Mouse (Mus musculus): ENCODE results near the gene A930009A15Rik. TPM values are rescaled to one million over a fixed set of nuclear protein-coding genes. Genes with fewer than 3 reads are reported as not detected.

Gene A930009A15Rik
- 1 to 10 TPM in 1 of 4 experiments, under 1 TPM in 2, not detected in 1; 0.38 to 1.3 (median 0.45) TPM for total RNA-seq (2022)

DNA sequence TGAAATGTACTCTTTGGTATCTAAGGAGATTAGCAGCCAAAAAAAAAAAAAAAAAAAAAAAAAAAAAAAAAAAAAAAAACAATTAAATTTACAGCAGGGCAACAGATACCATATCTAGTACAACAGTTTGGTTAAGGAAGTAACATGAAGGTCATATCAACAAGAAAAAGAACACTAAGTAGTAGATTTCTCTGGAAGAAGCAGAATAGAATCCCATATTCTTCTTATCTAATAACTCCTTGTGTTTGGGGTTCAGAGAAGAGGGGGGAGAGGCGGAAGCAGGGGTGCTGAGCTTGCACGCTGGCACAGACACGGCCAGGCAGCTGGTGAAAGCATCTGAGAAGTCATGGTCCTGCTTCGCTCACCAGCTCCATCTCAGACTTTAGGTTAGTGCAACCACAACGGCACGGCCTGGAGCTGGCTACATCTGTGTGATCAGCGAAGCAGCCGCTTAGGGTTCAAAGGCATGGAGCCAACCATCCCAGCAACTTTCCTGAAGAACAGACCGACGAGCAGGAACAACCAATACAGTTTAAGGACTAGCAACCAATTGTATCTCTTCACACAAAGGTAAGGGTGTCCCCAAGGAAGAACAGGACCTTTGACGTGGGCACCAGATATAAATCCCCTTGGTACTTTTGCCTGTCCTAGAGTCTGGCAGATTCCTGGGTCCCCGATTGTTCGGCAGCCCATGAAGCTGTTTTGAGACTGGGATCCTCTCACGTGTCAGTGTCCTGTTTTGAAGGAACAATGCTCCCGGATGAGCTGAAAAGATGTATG, at the start of gene A930009A15Rik:
Gene A930009A15Rik (plus strand): TSS at position 275 of the 780 bp plus-strand sequence.
- DNase-seq (ENCODE audit: low spot score in 2 of 2) = no peak

DNA sequence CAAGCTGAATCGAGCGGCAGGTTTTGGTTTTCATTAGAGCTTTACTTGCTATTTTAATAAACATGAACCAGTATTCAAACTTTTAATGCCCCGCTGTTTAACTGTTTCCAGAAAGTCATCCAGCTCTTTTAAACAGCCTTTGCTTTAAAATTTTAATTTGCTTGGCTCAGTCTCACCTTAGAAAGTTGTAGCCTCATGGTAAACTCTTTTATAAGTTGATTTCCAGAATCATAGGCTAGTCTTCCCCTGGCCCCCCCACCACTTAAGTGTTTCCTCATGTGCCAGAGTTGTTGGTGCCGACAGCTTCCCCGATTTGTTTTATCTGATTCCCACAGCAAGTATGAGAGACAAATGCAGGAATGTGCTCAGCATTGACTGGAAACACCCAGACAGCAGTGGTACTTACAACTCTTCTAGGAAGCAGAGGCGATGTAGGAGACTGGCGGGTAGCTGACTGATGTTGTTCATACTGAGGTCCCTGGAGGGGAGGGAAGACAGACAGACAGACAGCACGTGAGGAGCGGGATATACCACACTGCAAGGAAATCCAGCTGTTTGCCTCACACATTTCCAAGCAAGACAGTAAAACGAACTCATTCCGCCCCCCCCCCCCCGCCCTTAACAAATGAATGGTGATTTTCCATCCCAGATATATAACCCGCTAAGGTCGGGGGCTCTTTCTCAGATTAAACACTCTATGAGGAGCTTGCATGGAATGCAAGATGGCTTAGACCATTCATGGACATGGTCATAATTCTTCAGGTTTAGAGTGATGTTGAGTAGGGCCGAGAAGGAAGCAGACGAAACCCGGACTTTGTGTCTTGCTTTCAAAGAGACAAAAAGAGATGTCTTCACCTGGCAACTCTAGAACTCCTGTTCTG, 49.3 kb upstream of the A930009A15Rik start:
- no peak for DNase-seq (ENCODE audit: low spot score in 2 of 2)

DNA sequence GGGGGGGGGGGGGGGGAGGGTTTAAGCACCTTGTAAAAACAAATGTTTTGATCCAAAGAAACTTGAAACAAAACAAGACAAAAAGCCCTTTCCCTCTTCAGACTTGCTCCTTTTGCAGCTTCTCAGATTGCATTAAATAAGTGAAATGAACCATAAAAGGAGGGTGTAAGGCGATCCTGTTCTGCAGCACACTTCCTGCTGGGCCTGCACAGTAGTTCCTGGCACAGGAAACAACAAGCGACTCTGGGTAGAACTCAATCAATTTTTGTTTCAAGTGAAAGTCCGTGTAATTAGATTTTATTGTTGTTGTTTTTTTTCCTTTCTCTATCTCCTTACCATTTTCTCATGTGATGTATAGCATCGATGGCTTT, 48.7 kb upstream of the A930009A15Rik start:
- DNase-seq (ENCODE audit: low spot score in 2 of 2) = no peak

DNA sequence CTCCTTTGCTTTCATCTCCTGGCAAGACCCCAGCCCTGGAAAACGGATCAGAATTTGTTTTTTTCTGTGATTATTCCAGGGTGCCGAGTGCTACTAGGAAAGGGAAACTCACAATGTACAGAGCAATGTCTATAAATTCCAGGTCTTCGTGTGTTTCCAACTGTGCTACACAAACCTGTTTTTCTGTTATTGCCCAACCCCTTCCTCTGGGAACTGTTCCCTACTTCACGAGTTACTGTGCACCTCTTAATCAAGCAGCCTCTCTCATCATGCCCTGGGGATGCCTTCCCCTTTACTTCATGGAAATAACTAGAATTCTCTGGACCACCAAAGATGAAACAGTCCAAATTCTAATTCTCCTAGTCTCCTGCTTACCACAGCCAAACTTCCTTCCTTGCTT, 40.9 kb upstream of the A930009A15Rik start:
- no peak for DNase-seq (ENCODE audit: low spot score in 2 of 2)

- DNase-seq (ENCODE audit: low spot score in 2 of 2) = no peak
Measured at GRCm38 (mm10) chr10:115529768-115530167, 40.0 kb upstream of the A930009A15Rik start.

- DNase-seq (ENCODE audit: low spot score in 2 of 2) = no peak
Measured at GRCm38 (mm10) chr10:115530746-115531145, 39.0 kb upstream of the A930009A15Rik start.

DNA sequence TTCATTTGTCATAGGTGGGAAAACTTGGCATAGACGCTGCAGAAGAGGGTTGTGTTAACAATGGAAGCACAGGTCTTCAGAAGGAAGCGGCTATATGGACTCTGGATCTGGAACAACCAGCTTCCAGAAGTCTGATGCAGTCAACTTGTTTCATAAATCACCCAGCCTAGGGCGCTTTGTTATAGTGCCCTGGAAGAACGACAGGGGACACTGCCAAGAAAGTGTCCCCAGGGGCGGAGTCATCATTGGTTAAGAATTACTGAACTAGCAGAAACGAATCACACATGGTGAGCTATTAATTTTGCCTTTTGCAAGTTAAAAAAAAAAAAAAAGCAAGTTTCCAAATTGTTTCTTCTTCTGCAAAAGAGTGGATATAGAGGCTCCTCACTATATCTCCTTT, 26.9 kb upstream of the A930009A15Rik start:
- DNase-seq (ENCODE audit: low spot score in 2 of 2) = no peak

- no peak for DNase-seq (ENCODE audit: low spot score in 2 of 2)
Measured at GRCm38 (mm10) chr10:115550253-115550652, 19.5 kb upstream of the A930009A15Rik start.

- DNase-seq (ENCODE audit: low spot score in 2 of 2) = no peak
Measured at GRCm38 (mm10) chr10:115551069-115551468, 18.7 kb upstream of the A930009A15Rik start.

DNA sequence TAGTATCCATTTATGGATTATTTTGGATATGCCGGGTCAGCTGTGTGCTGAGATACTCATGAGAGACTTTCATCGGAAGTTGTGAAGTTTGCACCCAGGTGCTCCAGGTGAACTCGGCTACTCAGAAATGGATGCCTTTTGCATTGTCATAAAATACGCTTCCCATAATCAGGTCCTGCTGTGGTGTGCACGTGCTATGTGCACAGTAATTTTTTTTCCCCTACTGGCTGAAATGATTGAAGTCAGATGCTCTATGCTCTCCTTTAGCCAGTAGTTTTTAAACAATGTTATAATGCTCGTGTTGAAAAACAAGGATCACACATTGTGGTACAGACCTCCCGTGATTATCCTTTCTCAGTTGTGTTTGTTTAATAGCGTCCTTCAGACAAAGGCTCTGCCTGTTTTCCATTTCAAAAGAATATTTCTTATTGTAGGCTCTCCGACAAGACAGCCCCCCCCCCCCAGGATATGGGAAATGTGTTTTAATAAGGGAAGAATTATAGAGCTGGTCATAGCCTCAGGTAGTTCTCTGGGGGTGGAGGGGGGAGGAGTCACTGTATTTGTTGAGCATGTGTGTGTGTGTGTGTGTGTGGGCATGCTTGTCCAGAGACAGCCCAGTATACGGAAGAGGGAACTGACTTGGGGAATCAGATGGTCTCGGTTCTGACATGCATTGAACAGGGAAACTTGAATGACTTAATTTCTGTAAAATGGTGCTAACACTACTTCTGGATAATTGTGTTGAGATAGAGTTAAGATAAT, 16.3 kb upstream of the A930009A15Rik start:
- DNase-seq (ENCODE audit: low spot score in 2 of 2) = no peak

- DNase-seq (ENCODE audit: low spot score in 2 of 2) = no peak
Measured at GRCm38 (mm10) chr10:115555191-115555765, 14.5 kb upstream of the A930009A15Rik start.

DNA sequence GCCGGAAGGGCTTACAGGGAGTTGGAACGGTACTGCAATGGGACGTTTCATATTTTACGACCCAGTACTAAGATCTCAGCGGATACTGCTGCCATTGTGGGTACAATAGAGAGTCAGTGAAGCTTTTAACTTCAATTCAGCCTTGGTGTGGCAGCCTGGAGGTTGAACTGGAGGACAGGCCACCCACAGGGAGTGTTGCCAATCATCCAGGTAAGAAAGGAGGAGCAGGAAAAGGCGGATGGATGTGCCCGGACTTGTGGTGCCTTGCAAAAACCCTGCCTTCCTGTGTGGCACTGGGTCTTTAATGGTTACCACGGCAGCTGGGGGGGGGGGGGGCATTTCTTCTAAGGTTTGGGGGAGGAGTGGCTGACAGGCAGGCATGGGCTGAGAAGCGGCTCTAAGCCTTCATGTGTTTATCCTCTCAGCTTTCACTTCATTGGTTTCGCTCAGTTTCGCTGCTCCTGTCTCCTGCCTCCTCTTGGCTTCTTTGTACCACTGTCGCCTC, 13.0 kb upstream of the A930009A15Rik start:
- no peak for DNase-seq (ENCODE audit: low spot score in 2 of 2)

GRCm38 (mm10) chr10:115561136-115561880, 8.5 kb upstream of the A930009A15Rik start:
- DNase-seq (ENCODE audit: low spot score in 2 of 2) = no peak

GRCm38 (mm10) chr10:115562911-115563686, 6.7 kb upstream of the A930009A15Rik start:
- no peak for DNase-seq (ENCODE audit: low spot score in 2 of 2)

DNA sequence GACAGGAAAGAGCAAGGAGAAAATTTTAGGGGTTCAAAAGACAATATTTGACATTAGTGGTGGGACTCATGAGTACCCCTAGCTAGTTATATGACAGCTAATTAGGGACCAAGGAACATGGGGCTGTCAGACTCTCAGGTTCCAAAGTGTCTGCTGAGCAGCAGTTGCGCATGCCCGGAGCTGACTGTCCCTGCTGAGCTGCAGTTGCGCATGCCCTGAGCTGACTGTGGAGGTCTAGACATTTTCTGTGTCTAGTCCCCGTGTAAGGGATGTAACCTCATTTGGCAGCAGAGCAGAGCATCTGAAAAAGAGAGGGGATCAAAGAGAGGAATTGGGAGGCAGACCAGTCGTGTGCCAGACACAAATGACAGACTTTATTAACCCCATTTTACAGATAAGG, 5.8 kb upstream of the A930009A15Rik start:
- no peak for DNase-seq (ENCODE audit: low spot score in 2 of 2)

DNA sequence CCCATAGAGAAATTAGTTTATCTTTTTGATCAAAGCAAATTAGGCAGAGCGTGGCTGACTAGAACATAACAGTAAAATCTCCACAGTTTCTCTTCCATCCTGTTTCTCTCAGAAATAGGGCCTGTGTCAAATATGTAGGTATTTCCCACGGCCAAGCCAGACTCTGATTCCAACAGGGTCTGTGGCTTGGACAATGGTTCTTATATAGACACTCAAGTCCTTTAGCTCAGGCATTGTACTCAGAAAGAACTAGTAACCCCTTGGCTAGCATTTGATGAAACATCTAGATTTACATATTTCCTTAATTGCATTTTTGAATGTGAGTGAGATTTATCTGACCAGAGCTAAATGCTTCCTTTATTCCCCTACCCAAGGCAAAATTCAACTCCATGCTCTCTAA, 791 bp downstream of the A930009A15Rik start:
- DNase-seq (ENCODE audit: low spot score in 2 of 2) = no peak

- DNase-seq (ENCODE audit: low spot score in 2 of 2) = no peak
Measured at GRCm38 (mm10) chr10:115571317-115571716, 1.5 kb downstream of the A930009A15Rik start.

DNA sequence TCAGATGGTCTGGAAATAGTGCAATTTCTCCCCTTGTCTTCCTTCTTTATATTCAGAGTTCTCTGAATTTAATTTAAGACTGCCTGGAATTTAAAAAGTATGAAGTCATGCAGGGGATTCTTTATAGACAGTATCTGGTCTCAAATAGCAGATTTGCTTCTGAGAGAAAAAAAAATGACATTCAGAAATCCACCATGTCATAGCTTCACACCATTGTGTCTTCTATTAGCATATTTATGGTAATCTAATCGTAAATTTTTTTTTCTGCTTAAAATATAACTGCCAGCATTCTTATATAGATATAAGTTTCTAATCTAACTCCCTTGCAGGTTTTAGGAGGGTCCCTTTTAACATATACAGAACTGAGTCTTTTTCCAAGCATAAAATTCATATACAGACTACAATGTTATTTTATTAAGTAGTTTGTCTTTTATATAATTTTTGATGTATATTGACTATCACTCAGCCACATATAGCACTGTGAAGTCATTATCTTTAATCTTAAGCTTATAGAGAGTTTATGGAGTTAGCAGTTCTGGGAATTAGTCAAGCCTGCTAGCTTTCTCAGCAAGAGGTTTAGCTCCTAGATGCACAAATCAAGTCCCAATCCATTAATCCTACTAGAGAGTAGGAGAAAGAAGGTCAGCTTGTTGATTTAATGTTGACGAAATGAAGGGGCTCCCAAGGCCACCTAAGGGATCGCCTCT, 2.1 kb downstream of the A930009A15Rik start:
- DNase-seq (ENCODE audit: low spot score in 2 of 2) = no peak

GRCm38 (mm10) chr10:115579076-115579475, 9.3 kb downstream of the A930009A15Rik start:
- no peak for DNase-seq (ENCODE audit: low spot score in 2 of 2)
